Mouse (Mus musculus): ENCODE results near the gene Kcnk15. TPM values are rescaled to one million over a fixed set of nuclear protein-coding genes. Genes with fewer than 3 reads are reported as not detected.

The Kcnk15 gene
- polyA plus RNA-seq, 1 experiment from 2014 or later = not detected

DNA sequence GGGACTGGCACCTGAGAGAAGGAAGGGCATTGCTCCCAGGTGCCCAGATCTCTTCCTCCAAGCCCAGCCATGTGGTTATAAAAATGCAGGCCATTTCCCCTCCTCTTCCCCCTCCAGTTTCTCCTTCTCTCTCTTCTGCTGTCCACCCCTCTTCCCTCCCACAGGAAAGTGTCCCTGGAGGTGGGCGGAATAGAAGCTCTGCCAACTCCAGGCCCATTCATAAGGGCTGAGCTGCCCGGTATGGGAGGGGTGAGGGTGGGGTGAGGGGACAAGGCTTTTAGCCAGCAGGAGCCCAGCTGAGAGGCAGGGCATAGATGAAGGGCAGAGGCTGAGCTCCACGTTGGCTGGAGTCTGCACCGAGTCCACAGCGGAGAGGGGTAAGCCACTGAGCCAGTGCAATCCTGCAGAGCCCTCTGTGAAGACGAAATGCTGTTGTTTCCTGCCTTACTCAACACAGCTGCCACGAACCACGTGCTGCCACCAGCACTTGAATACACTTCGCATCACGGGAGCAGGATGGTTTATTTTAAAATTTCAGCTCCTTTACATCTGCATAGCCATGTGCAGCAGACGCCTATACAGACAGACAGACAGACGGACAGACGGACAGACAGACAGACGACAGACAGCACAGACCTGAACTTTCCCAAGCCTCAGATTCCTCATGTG is 23.5 kb downstream of the Kcnk15 start:
- H3K9ac ChIP-seq = no peak overlapping the region
- no peaks in the 10 kb centered on the region for H3K4me1 ChIP-seq (replicated peaks)
- H3K4me3 ChIP-seq (replicated peaks) = no peak overlapping the region
- DNase-seq = no peak
- H3K27ac ChIP-seq = no peak overlapping the region
- H3K27me3 ChIP-seq = no peaks in the 10 kb centered on the region
- H3K4me2 ChIP-seq = no peak overlapping the region
- WGBS (ENCODE audit: insufficient replicate concordance) = 58% methylated on average over 14 of the region's 14 CpGs
- no peaks in the 10 kb centered on the region for H3K36me3 ChIP-seq
- no peak for ATAC-seq (ENCODE audit: low read depth)
- no peaks in the 10 kb centered on the region for H3K9me3 ChIP-seq (replicated peaks)

DNA sequence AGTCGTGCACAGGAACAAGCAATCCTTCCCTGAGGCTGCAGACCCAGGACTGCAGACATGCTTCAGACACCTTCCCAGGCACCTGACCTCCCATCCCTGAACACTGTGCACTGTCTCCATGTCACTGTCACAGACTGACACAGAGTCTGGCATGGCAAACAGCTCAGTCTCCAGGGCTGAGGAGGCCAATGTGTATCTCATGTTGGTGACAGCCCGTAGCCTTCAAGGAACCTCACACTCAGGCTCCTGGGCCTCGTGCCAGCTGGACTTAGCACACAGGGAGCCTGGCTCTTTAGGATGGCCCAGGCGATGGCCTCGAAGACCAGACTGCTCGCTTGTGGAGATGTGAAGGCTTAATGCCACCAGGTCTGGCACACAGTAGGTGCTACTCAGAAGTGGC is 27.4 kb downstream of the Kcnk15 start:
- Histone ChIP-seq H3K9ac (no peak overlapping the region), H3K9me3 (replicated peaks) (no peaks in the 10 kb centered on the region), H3K36me3 (no peaks in the 10 kb centered on the region), H3K27ac (no peak overlapping the region), H3K27me3 (no peaks in the 10 kb centered on the region), H3K4me3 (replicated peaks) (no peak overlapping the region), H3K4me1 (replicated peaks) (no peaks in the 10 kb centered on the region), H3K4me2 (no peak overlapping the region)
- DNase-seq (no peak), ATAC-seq (ENCODE audit: low read depth) (no peak)
- WGBS (ENCODE audit: insufficient replicate concordance) = 65% methylated on average over 6 of the region's 6 CpGs

DNA sequence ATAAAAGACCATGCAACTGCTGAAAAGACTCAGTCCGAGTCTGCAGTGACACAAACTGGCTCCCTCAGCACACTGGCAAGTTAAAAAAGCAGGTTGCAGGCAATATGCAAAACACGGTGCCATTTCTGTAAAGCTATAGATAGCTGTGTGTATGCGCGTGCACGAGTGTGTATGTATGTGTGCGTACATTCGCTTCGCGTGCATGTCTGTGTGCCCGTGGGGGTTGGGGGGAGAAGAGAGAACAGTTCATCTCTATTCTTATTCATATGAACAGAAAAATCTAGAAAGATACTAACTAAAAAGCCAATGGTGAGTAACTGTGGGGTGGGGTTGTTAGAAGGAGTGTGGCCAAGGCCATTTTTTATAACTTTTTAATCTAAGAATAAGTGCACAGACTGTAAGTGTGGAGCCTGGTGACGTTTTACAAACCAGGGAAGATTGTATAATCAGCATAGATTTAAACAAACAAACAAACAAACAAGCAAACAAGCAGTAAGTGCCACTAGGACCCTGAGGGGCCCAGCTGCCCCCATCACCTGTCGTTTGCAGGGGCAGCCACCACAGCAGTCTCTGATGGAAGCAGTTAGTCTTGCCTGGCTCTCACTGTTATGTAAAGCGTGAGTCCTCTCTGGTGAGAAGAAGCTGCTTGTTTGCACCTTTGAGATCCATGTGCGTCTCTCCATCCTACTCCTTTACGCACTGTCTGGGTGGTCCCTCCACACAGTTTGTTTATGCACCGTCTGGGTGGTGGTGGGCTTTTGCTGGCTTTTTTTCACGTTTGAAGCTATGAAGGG is 29.6 kb downstream of the Kcnk15 start:
- no peak overlapping the region for H3K27ac ChIP-seq
- no peaks in the 10 kb centered on the region for H3K27me3 ChIP-seq
- DNase-seq = no peak
- no peaks in the 10 kb centered on the region for H3K4me1 ChIP-seq (replicated peaks)
- no peaks in the 10 kb centered on the region for H3K9me3 ChIP-seq (replicated peaks)
- H3K4me3 ChIP-seq (replicated peaks) = no peak overlapping the region
- no peak overlapping the region for H3K9ac ChIP-seq
- WGBS (ENCODE audit: insufficient replicate concordance) = 60% methylated on average over 17 of the region's 17 CpGs
- H3K36me3 ChIP-seq = no peaks in the 10 kb centered on the region
- ATAC-seq (ENCODE audit: low read depth) = no peak
- H3K4me2 ChIP-seq = no peak overlapping the region

- no peak for ATAC-seq (ENCODE audit: low read depth)
- H3K4me2 ChIP-seq = no peak overlapping the region
- no peaks in the 10 kb centered on the region for H3K4me1 ChIP-seq (replicated peaks)
- H3K9ac ChIP-seq = no peak overlapping the region
- 29% methylated on average over 6 of the region's 6 CpGs for WGBS (ENCODE audit: insufficient replicate concordance)
- no peaks in the 10 kb centered on the region for H3K9me3 ChIP-seq (replicated peaks)
- no peak overlapping the region for H3K4me3 ChIP-seq (replicated peaks)
- no peak for DNase-seq
- no peaks in the 10 kb centered on the region for H3K27me3 ChIP-seq
- no peaks in the 10 kb centered on the region for H3K36me3 ChIP-seq
- no peak overlapping the region for H3K27ac ChIP-seq
These were observed 36.0 kb downstream of the Kcnk15 start for GRCm38 (mm10) chr2:163889411-163889810.

DNA sequence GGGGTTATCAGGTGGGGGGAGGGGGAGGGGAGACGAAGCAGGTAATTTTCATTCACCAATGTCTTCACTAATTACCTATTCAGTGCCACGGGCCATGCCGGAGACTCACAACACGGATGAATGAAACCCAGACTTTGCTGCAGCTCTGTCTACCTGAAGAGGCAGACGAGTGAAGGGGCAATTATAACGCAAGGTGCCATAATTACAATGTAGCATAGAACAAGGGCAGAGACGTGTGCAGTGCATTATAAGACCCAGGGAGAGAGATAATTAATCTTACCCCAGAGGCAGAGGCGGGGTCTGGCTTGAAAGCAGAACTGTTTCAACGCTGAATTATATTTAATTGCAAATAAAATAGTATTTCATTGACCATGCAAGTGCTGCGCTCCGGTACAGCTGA is 37.1 kb downstream of the Kcnk15 start:
- DNase-seq (no peak), ATAC-seq (ENCODE audit: low read depth) (no peak)
- H3K9ac ChIP-seq = no peak overlapping the region
- 69% methylated on average over 11 of the region's 11 CpGs for WGBS (ENCODE audit: insufficient replicate concordance)
- H3K27me3 ChIP-seq = no peaks in the 10 kb centered on the region
- H3K9me3 ChIP-seq (replicated peaks) = no peaks in the 10 kb centered on the region
- H3K4me3 ChIP-seq (replicated peaks) = no peak overlapping the region
- no peak overlapping the region for H3K27ac ChIP-seq
- no peaks in the 10 kb centered on the region for H3K4me1 ChIP-seq (replicated peaks)
- H3K4me2 ChIP-seq = no peak overlapping the region
- no peaks in the 10 kb centered on the region for H3K36me3 ChIP-seq

DNA sequence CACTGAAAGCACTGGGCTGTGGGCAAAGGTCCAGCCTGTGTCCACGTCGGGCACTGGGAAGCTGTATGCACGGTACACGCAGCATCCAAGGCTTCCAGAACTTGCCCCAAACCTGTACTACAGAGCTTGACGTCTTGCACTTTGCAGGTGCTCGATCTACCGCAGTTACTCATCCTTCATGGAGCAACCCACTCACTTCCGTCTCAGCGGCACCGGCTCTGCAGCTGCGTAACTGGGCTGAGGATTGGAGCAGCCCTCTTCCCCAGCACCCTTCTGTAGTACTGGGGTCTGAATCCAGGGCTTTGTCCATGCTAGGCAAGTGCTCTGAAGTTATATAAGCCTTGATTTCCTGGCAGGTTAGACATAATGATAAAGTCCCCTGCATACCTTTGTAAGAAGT is 37.8 kb downstream of the Kcnk15 start:
- ATAC-seq (ENCODE audit: low read depth) = no peak
- no peaks in the 10 kb centered on the region for H3K4me1 ChIP-seq (replicated peaks)

DNA sequence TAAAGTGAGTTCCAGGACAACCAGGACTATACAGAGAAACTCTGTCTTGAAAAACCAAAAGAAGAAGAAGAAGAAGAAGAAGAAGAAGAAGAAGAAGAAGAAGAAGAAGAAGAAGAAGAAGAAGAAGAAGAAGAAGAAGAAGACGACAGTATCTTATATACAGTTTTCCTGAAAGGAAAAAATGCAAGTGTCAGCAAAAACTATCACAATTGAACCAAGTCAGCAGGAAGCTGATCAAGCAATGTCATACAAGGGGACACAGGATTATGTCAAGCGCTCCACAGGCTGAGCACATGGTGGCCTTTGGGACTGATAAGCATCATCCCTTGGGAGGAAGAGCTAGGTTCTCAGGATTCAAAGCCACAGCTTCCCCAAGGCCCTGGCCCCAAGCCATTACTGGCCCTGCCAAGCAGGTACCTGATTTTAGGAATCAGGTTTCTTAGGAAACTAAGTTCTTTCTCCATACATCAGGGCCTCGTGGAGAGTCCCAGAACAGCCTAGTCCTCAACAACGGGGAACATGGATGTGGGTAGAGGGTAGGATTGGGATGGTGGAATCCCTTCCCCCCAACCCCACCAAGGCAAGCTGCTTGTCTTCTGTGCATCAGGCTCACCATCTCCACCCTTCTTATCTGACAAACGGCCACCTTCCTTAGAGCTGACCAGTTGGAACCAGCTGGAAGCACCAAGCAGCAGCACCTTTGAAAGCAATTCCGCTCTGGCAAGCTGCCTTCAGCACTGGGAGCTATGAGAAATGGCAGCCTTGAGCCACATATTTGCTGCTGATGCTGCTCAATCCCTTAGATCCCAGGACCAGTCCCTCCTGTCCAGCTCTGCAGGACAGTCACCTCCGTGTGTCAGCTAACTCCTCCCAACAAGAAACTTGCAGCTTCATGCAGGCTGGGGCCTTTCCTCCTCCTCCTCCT is 40.3 kb downstream of the Kcnk15 start:
- H3K4me2 ChIP-seq = no peak overlapping the region
- ATAC-seq (ENCODE audit: low read depth) = no peak
- H3K4me3 ChIP-seq (replicated peaks) = no peak overlapping the region
- no peaks in the 10 kb centered on the region for H3K9me3 ChIP-seq (replicated peaks)
- no peaks in the 10 kb centered on the region for H3K36me3 ChIP-seq
- H3K9ac ChIP-seq = no peak overlapping the region
- H3K27me3 ChIP-seq = no peaks in the 10 kb centered on the region
- no peak for DNase-seq
- no peak overlapping the region for H3K27ac ChIP-seq
- H3K4me1 ChIP-seq (replicated peaks) = no peaks in the 10 kb centered on the region
- WGBS (ENCODE audit: insufficient replicate concordance) = 42% methylated on average over 7 of the region's 7 CpGs

More for the DNA sequence above, 37.8 kb downstream of the Kcnk15 start:
- H3K4me2 ChIP-seq = no peak overlapping the region
- DNase-seq = no peak
- H3K4me3 ChIP-seq (replicated peaks) = no peak overlapping the region
- no peaks in the 10 kb centered on the region for H3K9me3 ChIP-seq (replicated peaks)
- no peaks in the 10 kb centered on the region for H3K36me3 ChIP-seq
- no peak overlapping the region for H3K27ac ChIP-seq
- WGBS (ENCODE audit: insufficient replicate concordance) = 76% methylated on average over 11 of the region's 11 CpGs
- H3K27me3 ChIP-seq = no peaks in the 10 kb centered on the region
- no peak overlapping the region for H3K9ac ChIP-seq

GRCm38 (mm10) chr2:163895156-163895555 is 41.7 kb downstream of the Kcnk15 start:
- H3K4me3 ChIP-seq (replicated peaks) = no peak overlapping the region
- H3K4me1 ChIP-seq (replicated peaks) = no peaks in the 10 kb centered on the region
- H3K27ac ChIP-seq = no peak overlapping the region
- H3K9me3 ChIP-seq (replicated peaks) = no peaks in the 10 kb centered on the region
- H3K4me2 ChIP-seq = no peak overlapping the region
- H3K27me3 ChIP-seq = no peaks in the 10 kb centered on the region
- H3K9ac ChIP-seq = no peak overlapping the region
- DNase-seq (no peak), ATAC-seq (ENCODE audit: low read depth) (no peak)
- 34% methylated on average over 2 of the region's 2 CpGs for WGBS (ENCODE audit: insufficient replicate concordance)
- no peaks in the 10 kb centered on the region for H3K36me3 ChIP-seq

DNA sequence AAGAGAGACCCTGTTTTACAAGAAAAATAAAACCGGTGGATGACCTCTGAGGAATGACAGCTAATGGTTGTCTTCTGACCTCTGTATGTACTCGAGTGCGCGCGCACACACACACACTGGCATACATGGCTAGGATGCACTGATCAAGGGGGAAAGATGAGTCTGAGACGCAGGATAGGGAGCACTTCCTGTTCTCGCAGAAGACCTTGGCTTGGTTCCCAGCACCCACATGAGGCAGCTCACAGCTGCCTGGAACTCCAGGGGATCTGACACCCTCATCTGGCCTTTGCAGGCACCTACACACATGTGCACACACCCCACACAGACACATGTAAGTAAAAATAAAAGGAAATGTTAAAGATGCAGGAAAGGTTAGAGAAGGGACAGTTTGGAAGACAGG is 43.6 kb downstream of the Kcnk15 start:
- Histone ChIP-seq H3K27ac (no peak overlapping the region), H3K36me3 (no peaks in the 10 kb centered on the region), H3K9me3 (replicated peaks) (no peaks in the 10 kb centered on the region), H3K4me3 (replicated peaks) (no peak overlapping the region), H3K4me2 (no peak overlapping the region), H3K27me3 (no peaks in the 10 kb centered on the region), H3K9ac (no peak overlapping the region), H3K4me1 (replicated peaks) (no peaks in the 10 kb centered on the region)
- DNase-seq (no peak), ATAC-seq (ENCODE audit: low read depth) (no peak)
- WGBS (ENCODE audit: insufficient replicate concordance) = 78% methylated on average over 7 of the region's 7 CpGs

DNA sequence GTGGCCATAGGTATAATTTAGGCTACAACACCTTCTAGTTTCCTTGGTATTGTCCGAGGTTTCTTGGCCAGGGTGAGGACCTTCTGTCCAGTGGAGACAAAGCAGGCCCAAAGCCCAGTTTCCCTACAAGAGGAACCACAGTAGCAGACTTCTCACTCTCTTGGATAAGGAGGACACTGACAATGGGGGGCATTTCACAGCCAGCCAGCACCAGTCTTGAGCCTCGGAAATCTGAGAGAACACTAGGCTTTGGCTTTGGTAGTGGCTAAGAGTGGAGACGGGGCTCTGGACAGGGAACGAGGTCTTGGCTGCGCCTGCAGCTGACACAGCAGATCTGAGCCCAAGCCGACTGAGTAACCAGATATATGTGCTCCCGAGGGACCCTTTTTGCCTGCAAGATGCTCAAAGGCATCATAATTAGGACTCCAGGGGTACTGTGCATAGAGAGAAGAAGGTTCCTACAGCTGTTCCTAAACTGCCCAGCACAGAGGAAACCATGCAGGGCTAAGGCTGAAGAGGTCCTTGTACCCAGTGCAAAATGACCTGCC is 44.6 kb downstream of the Kcnk15 start:
- no peak overlapping the region for H3K4me3 ChIP-seq (replicated peaks)
- H3K4me2 ChIP-seq = no peak overlapping the region
- H3K9me3 ChIP-seq (replicated peaks) = no peaks in the 10 kb centered on the region
- WGBS (ENCODE audit: insufficient replicate concordance) = 65% methylated on average over 7 of the region's 7 CpGs
- H3K4me1 ChIP-seq (replicated peaks) = no peaks in the 10 kb centered on the region
- no peaks in the 10 kb centered on the region for H3K36me3 ChIP-seq
- DNase-seq (no peak), ATAC-seq (ENCODE audit: low read depth) (no peak)
- no peaks in the 10 kb centered on the region for H3K27me3 ChIP-seq
- H3K9ac ChIP-seq = no peak overlapping the region
- H3K27ac ChIP-seq = no peak overlapping the region

- 30% methylated on average over 14 of the region's 14 CpGs for WGBS (ENCODE audit: insufficient replicate concordance)
- H3K9ac ChIP-seq = no peak overlapping the region
- no peaks in the 10 kb centered on the region for H3K9me3 ChIP-seq (replicated peaks)
- DNase-seq (no peak), ATAC-seq (ENCODE audit: low read depth) (no peak)
- H3K4me3 ChIP-seq (replicated peaks) = no peak overlapping the region
- no peaks in the 10 kb centered on the region for H3K27me3 ChIP-seq
- no peak overlapping the region for H3K27ac ChIP-seq
- H3K4me2 ChIP-seq = no peak overlapping the region
- H3K4me1 ChIP-seq (replicated peaks) = no peaks in the 10 kb centered on the region
- H3K36me3 ChIP-seq = no peaks in the 10 kb centered on the region
These were observed 46.5 kb downstream of the Kcnk15 start for GRCm38 (mm10) chr2:163899910-163900411.
